Mouse (Mus musculus) B cell, adult 67 days (primary cell): ENCODE data around the gene Ywhaq. TPM values are rescaled to one million over a fixed set of nuclear protein-coding genes. Genes with fewer than 3 reads are reported as not detected.

Source experiments
- total RNA-seq, 2 experiments: library from RNA; stranded (reverse); gene quantifications; 4 replicates each; pipeline ENCODE4 v1.2.4; 2023

Gene Ywhaq
- 100 to 1,000 TPM; 167 to 171 TPM for total RNA-seq

DNA sequence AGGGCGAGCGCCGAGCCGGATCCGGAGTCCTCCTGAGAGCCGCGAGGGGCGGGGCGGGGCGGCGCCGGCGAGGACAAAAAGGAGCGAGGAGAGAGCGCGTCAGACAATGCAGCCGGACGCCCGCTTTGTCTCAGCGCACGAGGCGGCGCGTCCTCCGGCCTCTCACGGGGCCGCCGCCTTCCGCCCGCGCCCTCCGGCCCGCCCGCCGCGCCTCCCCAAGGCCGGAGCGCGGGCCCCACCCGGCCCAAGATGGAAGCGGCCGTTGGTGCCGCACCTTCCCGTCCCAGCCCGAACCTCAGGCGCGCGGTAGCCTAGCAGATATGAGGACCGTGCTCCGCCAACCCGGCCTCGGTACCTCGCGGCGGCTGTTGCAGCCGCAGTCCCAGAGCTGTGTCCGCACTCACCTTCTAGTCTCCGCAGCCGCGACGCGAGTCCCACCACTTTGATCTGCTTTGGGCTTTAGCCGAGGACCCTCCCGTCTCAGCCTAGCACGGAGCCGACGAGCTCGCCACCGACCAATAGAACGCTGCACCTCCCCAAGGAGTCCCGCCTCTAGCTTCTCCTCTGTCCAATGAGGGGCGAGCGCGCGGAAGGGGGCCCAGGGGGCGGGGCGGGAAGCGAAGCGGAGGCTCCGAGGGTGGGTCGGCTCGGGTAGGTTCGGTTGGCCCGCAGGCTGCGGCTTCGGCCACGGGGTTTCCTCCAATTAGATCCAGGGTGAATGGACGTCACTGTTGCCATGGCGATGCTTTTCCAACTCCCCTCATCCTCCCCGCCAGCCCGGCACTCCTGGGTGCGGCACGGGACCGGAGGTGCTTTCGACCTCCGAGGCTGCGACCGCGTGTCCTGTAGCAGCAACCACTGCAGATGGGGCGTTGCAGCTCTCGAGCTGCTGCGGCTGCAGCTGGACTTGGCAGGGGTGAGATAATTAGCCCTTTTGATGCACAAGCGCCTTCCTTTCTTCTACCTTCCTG is at the start of gene Ywhaq:
Gene Ywhaq, minus strand, starts transcription at position 538 of the 971 bp plus-strand sequence.

DNA sequence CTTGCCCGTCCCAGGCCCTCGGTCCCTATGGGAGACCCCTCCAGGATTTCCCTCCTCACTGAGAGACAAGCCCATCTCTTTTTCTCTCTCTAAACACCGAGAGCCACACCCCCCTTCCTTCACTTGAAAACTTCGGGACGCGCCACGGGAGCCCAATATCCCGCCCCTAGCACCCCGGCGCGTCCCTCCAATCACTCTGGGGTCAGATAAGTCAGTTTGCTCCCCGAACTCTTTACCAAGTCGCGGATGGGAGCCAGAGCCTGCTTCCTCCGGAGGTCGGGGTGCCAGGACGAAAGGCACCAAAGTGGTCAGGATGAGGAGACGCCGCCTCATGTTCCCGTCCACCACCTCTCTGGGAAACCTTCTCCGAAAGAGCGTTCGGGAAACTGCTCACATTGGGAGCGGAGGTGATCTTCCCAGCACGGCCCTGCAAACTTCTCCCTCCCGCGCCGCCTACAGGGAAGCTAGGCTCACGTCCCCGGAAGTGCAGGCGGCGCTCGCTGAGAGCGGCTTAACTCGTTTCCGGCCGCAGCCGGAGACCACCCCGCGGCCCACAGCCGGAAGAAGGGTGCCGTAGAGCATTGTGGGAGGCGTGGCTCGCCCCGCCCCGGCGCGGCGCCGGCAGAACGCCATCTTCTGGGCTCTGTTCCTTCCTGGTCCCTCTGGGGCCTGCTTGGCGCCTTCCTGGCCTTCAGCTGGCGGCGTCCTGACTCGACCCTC is 44.2 kb downstream of the Ywhaq start, which contains the start of gene Adam17:
Gene Adam17, minus strand, starts transcription at position 533 of the 720 bp plus-strand sequence.

Other genes with a start within 250 kb of the Ywhaq start
- 100 to 1,000 TPM; 117 to 142 TPM for gene Cpsf3, start 132.2 kb downstream of the Ywhaq start, total RNA-seq
- gene Itgb1bp1, start 131.4 kb downstream of the Ywhaq start, total RNA-seq, result 10 to 100 TPM; 47.2 to 49.6 TPM
- gene Iah1, start 101.2 kb downstream of the Ywhaq start, total RNA-seq, result 10 to 100 TPM; 50.0 to 58.7 TPM
- 100 to 1,000 TPM; 110 TPM for gene Adam17, start 44.0 kb downstream of the Ywhaq start, total RNA-seq